Mouse (Mus musculus) E14TG2a.4 (cell line): Measurements from ENCODE around the gene Fbxo22.

ENCODE experiments used
- CTCF ChIP-seq: conservative IDR thresholded peaks from 2 replicates; pipeline ENCODE4 v1.5.1; 2014; ENCODE audit warnings: low read length
- NANOG ChIP-seq: IDR thresholded peaks from 2 replicates; pipeline ENCODE4 v1.6.1; 2014; ENCODE audit warnings: borderline replicate concordance, low read length, mixed read lengths
- POU5F1 ChIP-seq: IDR thresholded peaks from 2 replicates; pipeline ENCODE4 v1.6.1; 2014; ENCODE audit warnings: low read length, borderline replicate concordance

- TF ChIP-seq POU5F1 (no peak), NANOG (no peak), CTCF (no peak)
Observed at GRCm38 (mm10) chr9:55211611-55212010, 2.9 kb downstream of the Fbxo22 start.
